Mouse (Mus musculus) bone marrow, adult 2 months (tissue): Measurements from ENCODE around the gene Ace.

Experiments used
- CTCF ChIP-seq: fragments of 200-500 bp; IDR thresholded peaks from 2 replicates; pipeline ENCODE4 v1.5.1; 2011; ENCODE audit warnings: low read length, control low read depth; ENCODE audit not compliant: control insufficient read depth, insufficient read depth
- POLR2A ChIP-seq: fragments of 200-500 bp; IDR thresholded peaks from 2 replicates; pipeline ENCODE4 v1.6.1; 2011; ENCODE audit warnings: low read depth, mild to moderate bottlenecking, control low read depth, low read length, borderline replicate concordance; ENCODE audit not compliant: control insufficient read depth

- TF ChIP-seq CTCF (no peak), POLR2A (no peak)
Observed at GRCm38 (mm10) chr11:105921275-105921674, 46.5 kb upstream of the Ace start.
